Mouse (Mus musculus): ENCODE measurements around the gene Lhx9. TPM values are rescaled to one million over a fixed set of nuclear protein-coding genes. Genes with fewer than 3 reads are reported as not detected.

The Lhx9 gene
- total RNA-seq, 1 experiment: 0.40 TPM

GRCm38 (mm10) chr1:138799692-138800314, 48.6 kb downstream of the Lhx9 start:
- Histone ChIP-seq H3K9me3 (ENCODE audit: control insufficient read depth, insufficient read depth, low read depth, low read length) (no peaks in the 10 kb centered on the region), H3K36me3 (ENCODE audit: control insufficient read depth, insufficient read depth, low read length, poor library complexity, severe bottlenecking) (no peaks in the 10 kb centered on the region), H3K4me1 (ENCODE audit: control insufficient read depth in 2 of 2, insufficient read depth in 2 of 2, low read length in 2 of 2, poor library complexity in 1 of 2) (no peaks in the 10 kb centered on the region), H3K9ac (ENCODE audit: insufficient read depth, low read depth, low read length, poor library complexity, severe bottlenecking) (no peak overlapping the region), H3K27ac (ENCODE audit: insufficient read depth, low read depth, low read length, poor library complexity, severe bottlenecking) (no peak overlapping the region), H3K4me3 (ENCODE audit: insufficient read depth in 1 of 2, low read depth in 1 of 2, low read length in 2 of 2, poor library complexity in 1 of 2, severe bottlenecking in 1 of 2) (no peak overlapping the region)
- in situ Hi-C loops (cut with MboI; ENCODE audit: low sequenced_read_pairs in 2 of 2, unreplicated experiment in 2 of 2): no loop called here
- TF ChIP-seq HCFC1 (IDR thresholded peaks at IDR 0.05; ENCODE audit: borderline replicate concordance, insufficient read depth, low read length): no peak
- DNase-seq (ENCODE audit: low read depth, low spot score): no peak

GRCm38 (mm10) chr1:138798110-138798509, 50.3 kb downstream of the Lhx9 start:
- no peaks in the 10 kb centered on the region for H3K9me3 ChIP-seq (ENCODE audit: control insufficient read depth, insufficient read depth, low read depth, low read length)
- no peak for DNase-seq (ENCODE audit: low read depth, low spot score)
- H3K36me3 ChIP-seq (ENCODE audit: control insufficient read depth, insufficient read depth, low read length, poor library complexity, severe bottlenecking): no peaks in the 10 kb centered on the region
- in situ Hi-C loops (cut with MboI; ENCODE audit: low sequenced_read_pairs in 2 of 2, unreplicated experiment in 2 of 2): no loop called here
- no peak overlapping the region for H3K27ac ChIP-seq (ENCODE audit: insufficient read depth, low read depth, low read length, poor library complexity, severe bottlenecking)
- H3K9ac ChIP-seq (ENCODE audit: insufficient read depth, low read depth, low read length, poor library complexity, severe bottlenecking): no peak overlapping the region
- no peak overlapping the region for H3K4me3 ChIP-seq (ENCODE audit: insufficient read depth in 1 of 2, low read depth in 1 of 2, low read length in 2 of 2, poor library complexity in 1 of 2, severe bottlenecking in 1 of 2)
- TF ChIP-seq MAFK (IDR thresholded peaks at IDR 0.05; ENCODE audit: insufficient read depth, low read depth, low read length) (no peak), ZC3H11A (IDR thresholded peaks at IDR 0.05; ENCODE audit: borderline replicate concordance, low read depth, low read length) (no peak)
- no peaks in the 10 kb centered on the region for H3K4me1 ChIP-seq (ENCODE audit: control insufficient read depth in 2 of 2, insufficient read depth in 2 of 2, low read length in 2 of 2, poor library complexity in 1 of 2)

DNA sequence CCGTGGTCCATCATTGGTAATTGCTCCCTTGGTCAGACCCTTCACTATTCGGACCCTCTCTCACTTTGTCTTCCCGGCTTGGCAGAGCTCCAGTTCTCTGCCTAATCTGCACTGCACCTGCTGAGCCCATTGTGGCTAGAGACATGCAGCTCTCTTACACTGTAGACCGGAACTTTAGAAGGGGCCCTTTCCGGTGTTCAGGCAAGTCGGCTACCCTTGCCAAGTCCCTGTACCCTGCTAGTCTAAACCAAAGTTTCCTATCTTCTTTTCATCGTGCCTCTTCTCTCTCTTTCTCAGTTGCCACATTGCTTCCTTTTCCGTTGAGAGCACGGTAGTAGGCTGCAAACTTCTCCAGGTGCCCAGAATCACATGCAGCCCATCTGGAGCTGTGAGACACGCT, 62.5 kb downstream of the Lhx9 start:
- in situ Hi-C loops (cut with MboI; ENCODE audit: low sequenced_read_pairs in 2 of 2, unreplicated experiment in 2 of 2): no loop called here
- no peak for DNase-seq (ENCODE audit: low read depth, low spot score)
- H3K4me3 ChIP-seq (ENCODE audit: insufficient read depth in 1 of 2, low read depth in 1 of 2, low read length in 2 of 2, poor library complexity in 1 of 2, severe bottlenecking in 1 of 2): no peak overlapping the region

DNA sequence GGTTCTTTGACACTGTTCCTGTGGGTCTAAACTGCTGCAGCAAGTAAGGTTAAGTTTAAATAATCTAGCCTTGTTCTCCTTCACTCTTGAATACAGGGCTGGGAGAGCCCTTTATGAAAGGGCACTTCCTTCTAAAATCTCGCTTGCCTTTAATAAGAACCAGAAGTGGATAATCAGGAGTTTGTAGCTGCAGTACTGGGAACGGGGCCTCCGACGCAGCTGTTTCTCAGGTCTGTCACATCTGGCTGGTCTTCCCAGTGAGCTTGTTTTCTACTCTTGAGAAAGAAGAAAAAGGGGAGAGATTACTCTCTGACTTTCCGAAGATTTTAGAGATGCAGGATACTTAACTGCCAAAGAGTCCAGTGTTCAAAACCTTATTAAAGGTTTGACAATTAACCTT, 64.4 kb downstream of the Lhx9 start:
- H3K4me1 ChIP-seq (ENCODE audit: control insufficient read depth in 2 of 2, insufficient read depth in 2 of 2, low read length in 2 of 2, poor library complexity in 1 of 2): no peaks in the 10 kb centered on the region
- TF ChIP-seq ZC3H11A (IDR thresholded peaks at IDR 0.05; ENCODE audit: borderline replicate concordance, low read depth, low read length): no peak
- no peak for DNase-seq (ENCODE audit: low read depth, low spot score)
- no peak overlapping the region for H3K9ac ChIP-seq (ENCODE audit: insufficient read depth, low read depth, low read length, poor library complexity, severe bottlenecking)
- no peak overlapping the region for H3K4me3 ChIP-seq (ENCODE audit: insufficient read depth in 1 of 2, low read depth in 1 of 2, low read length in 2 of 2, poor library complexity in 1 of 2, severe bottlenecking in 1 of 2)
- in situ Hi-C loops (cut with MboI; ENCODE audit: low sequenced_read_pairs in 2 of 2, unreplicated experiment in 2 of 2): no loop called here
- H3K9me3 ChIP-seq (ENCODE audit: control insufficient read depth, insufficient read depth, low read depth, low read length): no peaks in the 10 kb centered on the region
- H3K36me3 ChIP-seq (ENCODE audit: control insufficient read depth, insufficient read depth, low read length, poor library complexity, severe bottlenecking): no peaks in the 10 kb centered on the region
- no peak overlapping the region for H3K27ac ChIP-seq (ENCODE audit: insufficient read depth, low read depth, low read length, poor library complexity, severe bottlenecking)

More for the DNA sequence above, 62.5 kb downstream of the Lhx9 start:
- Histone ChIP-seq H3K4me1 (ENCODE audit: control insufficient read depth in 2 of 2, insufficient read depth in 2 of 2, low read length in 2 of 2, poor library complexity in 1 of 2) (no peaks in the 10 kb centered on the region), H3K9ac (ENCODE audit: insufficient read depth, low read depth, low read length, poor library complexity, severe bottlenecking) (no peak overlapping the region), H3K27ac (ENCODE audit: insufficient read depth, low read depth, low read length, poor library complexity, severe bottlenecking) (no peak overlapping the region), H3K9me3 (ENCODE audit: control insufficient read depth, insufficient read depth, low read depth, low read length) (no peaks in the 10 kb centered on the region), H3K36me3 (ENCODE audit: control insufficient read depth, insufficient read depth, low read length, poor library complexity, severe bottlenecking) (no peaks in the 10 kb centered on the region)
- TF ChIP-seq ZNF384 (IDR thresholded peaks at IDR 0.05; ENCODE audit: low read depth, low read length): no peak
- no peak for TF ChIP-seq HCFC1 (IDR thresholded peaks at IDR 0.05; ENCODE audit: borderline replicate concordance, insufficient read depth, low read length)
- no peak for TF ChIP-seq MAFK (IDR thresholded peaks at IDR 0.05; ENCODE audit: insufficient read depth, low read depth, low read length)
- no peak for TF ChIP-seq CHD2 (IDR thresholded peaks at IDR 0.05; ENCODE audit: low read depth, low read length)
- no peak for TF ChIP-seq ZC3H11A (IDR thresholded peaks at IDR 0.05; ENCODE audit: borderline replicate concordance, low read depth, low read length)

Other genes starting within 250 kb of the Lhx9 start
- 7.5 and 13.3 TPM in 2 replicates for gene Nek7, start 228.4 kb downstream of the Lhx9 start, total RNA-seq (2012; rRNA removed)
- gene 2310009B15Rik, start 8.3 kb upstream of the Lhx9 start, total RNA-seq (2012; rRNA removed): 19.9 and 20.0 TPM in 2 replicates
- gene Dennd1b, start 114.9 kb upstream of the Lhx9 start, total RNA-seq (2012; rRNA removed): 17.6 and 18.9 TPM in 2 replicates

Data from ES-E14 (cell line).